In genomic region chr12:55461767-55462166, GRCm38 (mm10) we compare ENCODE assay signal across 15 mouse cellular contexts. TPM values are rescaled to one million over a fixed set of nuclear protein-coding genes. Genes with fewer than 3 reads are reported as not detected.
DNase-seq lines count a peak whose midpoint lies in the region; ATAC-seq and TF ChIP-seq lines count a peak whose summit lies in the region.
"Had no signal": no experiment of that assay in that cellular context is flagged by ENCODE, and none has a peak within 500 bp of the region (broad histone marks: within the 10 kb centered on the region; RNA-seq: fewer than 3 reads in every experiment).

No protein-coding gene starts in this region.

- no peak overlapping the region for H3K4me2 ChIP-seq in kidney, embryonic 16.5 days (replicated peaks; ENCODE audit: low read depth, low read length)
- no peak overlapping the region for H3K4me2 ChIP-seq in lung, postnatal 0 days (replicated peaks; ENCODE audit: low read depth, low read length)
- H3K4me2 ChIP-seq in midbrain, embryonic 16.5 days (ENCODE audit: low read length), result no peak overlapping the region
- H3K4me2 ChIP-seq: liver, embryonic 12.5 days had no signal

- no peak for TF ChIP-seq EP300 in lung, postnatal 0 days (IDR thresholded peaks at IDR 0.05)

- H3K9ac ChIP-seq in kidney, embryonic 16.5 days (replicated peaks; ENCODE audit: low read length), result no peak overlapping the region
- no peak overlapping the region for H3K9ac ChIP-seq in lung, postnatal 0 days (replicated peaks; ENCODE audit: low read depth)
- no peak overlapping the region for H3K9ac ChIP-seq in midbrain, embryonic 16.5 days (ENCODE audit: low read depth, low read length)
- H3K9ac ChIP-seq: liver, embryonic 12.5 days had no signal

- H3K36me3 ChIP-seq in kidney, embryonic 16.5 days (ENCODE audit: insufficient read depth, low read length), result no peaks in the 10 kb centered on the region
- H3K36me3 ChIP-seq in lung, postnatal 0 days (ENCODE audit: insufficient read depth, low read length), result no peaks in the 10 kb centered on the region
- H3K36me3 ChIP-seq in midbrain, embryonic 16.5 days (ENCODE audit: control insufficient read depth, insufficient read depth, low read length), result no peaks in the 10 kb centered on the region
- H3K36me3 ChIP-seq: liver, embryonic 12.5 days; midbrain, embryonic 10.5 days had no signal

- intact Hi-C loops in gastrocnemius, postnatal 14 days (cut with DNase I; ENCODE audit: low total_unique reads), result no loop called here

- H3K4me3 ChIP-seq in kidney, embryonic 16.5 days (ENCODE audit: low read length), result no peak overlapping the region
- H3K4me3 ChIP-seq in brown adipose tissue, adult 24 weeks (ENCODE audit: insufficient read depth, low read depth, low read length), result no peak overlapping the region
- H3K4me3 ChIP-seq in lung, postnatal 0 days (ENCODE audit: low read depth, low read length), result no peak overlapping the region
- H3K4me3 ChIP-seq in midbrain, embryonic 16.5 days (ENCODE audit: low read depth, low read length), result no peak overlapping the region
- H3K4me3 ChIP-seq: left cerebral cortex, adult 2 months; liver, embryonic 12.5 days; midbrain, embryonic 10.5 days had no signal

- TF ChIP-seq CTCF in lung, postnatal 0 days (IDR thresholded peaks at IDR 0.05), result no peak

- no peak for ATAC-seq in kidney, embryonic 16.5 days (ENCODE audit: low FRiP score, low TSS enrichment)
- peak; percentile 9; the same call in 1 of the 2 replicates for ATAC-seq in lung, postnatal 0 days
- ATAC-seq in midbrain, embryonic 16.5 days, result no peak
- no peak for ATAC-seq in megakaryocyte, adult 5-6 weeks (ENCODE audit: poor library complexity, severe bottlenecking)
- ATAC-seq: forebrain, embryonic 16.5 days; liver, embryonic 12.5 days had no signal

- 62% methylated on average over 6 of the region's 6 CpGs for WGBS in kidney, embryonic 16.5 days
- 38% methylated on average over 6 of the region's 6 CpGs for WGBS in lung, postnatal 0 days
- 83% methylated on average over 6 of the region's 6 CpGs for WGBS in midbrain, embryonic 16.5 days

- no peak for DNase-seq in kidney, adult 18-20 months
- DNase-seq in fibroblast of lung, adult 2 months (ENCODE audit: low read depth), result peak; percentile 84
- peak; percentile 83 for DNase-seq in lung, postnatal 0 days (ENCODE audit: low spot score)
- DNase-seq in gastrocnemius, postnatal 14 days, result no peak
- DNase-seq: cerebellum, adult 9-11 months; heart, postnatal 14 days; spleen, adult 18-20 months had no signal

- no peaks in the 10 kb centered on the region for H3K27me3 ChIP-seq in kidney, embryonic 16.5 days (ENCODE audit: insufficient read depth, low read length)
- no peaks in the 10 kb centered on the region for H3K27me3 ChIP-seq in lung, postnatal 0 days (replicated peaks; ENCODE audit: insufficient read depth, low read length)
- no peaks in the 10 kb centered on the region for H3K27me3 ChIP-seq in midbrain, embryonic 16.5 days (ENCODE audit: control insufficient read depth, insufficient read depth, low read depth, low read length)

- H3K9me3 ChIP-seq in kidney, embryonic 16.5 days (ENCODE audit: low read length), result no peaks in the 10 kb centered on the region
- no peaks in the 10 kb centered on the region for H3K9me3 ChIP-seq in lung, postnatal 0 days (ENCODE audit: low read length)
- H3K9me3 ChIP-seq in midbrain, embryonic 16.5 days (replicated peaks; ENCODE audit: control insufficient read depth, low read length, poor library complexity, severe bottlenecking), result no peaks in the 10 kb centered on the region
- H3K9me3 ChIP-seq: liver, embryonic 12.5 days; midbrain, embryonic 10.5 days had no signal

- H3K27ac ChIP-seq in kidney, embryonic 16.5 days (ENCODE audit: low read length), result peak overlapping the region; percentile 14; the same call in 1 of the 2 replicates
- 0 out of 2 replicates have a peak overlapping the region, but pooled peaks have one; percentile 4 for H3K27ac ChIP-seq in brown adipose tissue, adult 24 weeks (replicated peaks; ENCODE audit: low read depth, low read length)
- peak overlapping the region; percentile 73 for H3K27ac ChIP-seq in lung, postnatal 0 days (ENCODE audit: low read length)
- no peak overlapping the region for H3K27ac ChIP-seq in midbrain, embryonic 16.5 days (ENCODE audit: low read length)
- H3K27ac ChIP-seq: left cerebral cortex, adult 2 months; liver, embryonic 12.5 days; midbrain, embryonic 10.5 days had no signal

- H3K4me1 ChIP-seq in kidney, embryonic 16.5 days (ENCODE audit: insufficient read depth, low read length), result peaks cover 53% of the 10 kb centered on the region
- H3K4me1 ChIP-seq in brown adipose tissue, adult 24 weeks (ENCODE audit: control insufficient read depth, insufficient read depth, insufficient read length, low read length), result peaks cover 32% of the 10 kb centered on the region
- peaks cover 58% of the 10 kb centered on the region for H3K4me1 ChIP-seq in lung, postnatal 0 days (ENCODE audit: insufficient read depth, low read depth, low read length)
- H3K4me1 ChIP-seq in midbrain, embryonic 16.5 days (ENCODE audit: control insufficient read depth, insufficient read depth, low read length), result peaks cover 19% of the 10 kb centered on the region

RNA-seq across cellular contexts. Expression of gene Nfkbia, which starts 30.7 kb away (rescaled TPM):
- 84.8 and 94.7 TPM in 2 replicates for polyA plus RNA-seq in kidney, embryonic 16.5 days (2015; fragmentation: Nextera tagmentation; extraction: Ambion mirVana)
- 29.4 and 35.2 TPM in 2 replicates for polyA plus RNA-seq in brown adipose tissue, adult 24 weeks (2012; ENCODE audit: insufficient read depth, insufficient read length, missing spikeins)
- 184 and 297 TPM in 2 replicates for polyA plus RNA-seq in lung, postnatal 0 days (2015; fragmentation: Nextera tagmentation; extraction: Ambion mirVana)
- polyA plus RNA-seq in midbrain, embryonic 16.5 days (2015; fragmentation: Nextera tagmentation; extraction: Ambion mirVana), result 55.2 and 64.3 TPM in 2 replicates
- 55.5 and 84.6 TPM in 2 replicates for total RNA-seq in megakaryocyte, adult 5-6 weeks (2015)
- 52.5 and 65.3 TPM in 2 replicates for total RNA-seq in megakaryocyte, adult 5-6 weeks (2017)
- 10 to 100 TPM; 22.8 to 38.3 TPM for total RNA-seq in gastrocnemius, postnatal 14 days (2021)

Comparison
In these comparisons a context has a peak if more than half of its experiments do, and no peak if none do; other contexts are left out.
1. DNase-seq: peak in fibroblast of lung, adult 2 months (single experiment) and lung, postnatal 0 days (single experiment); none in kidney, adult 18-20 months (single experiment) and gastrocnemius, postnatal 14 days (single experiment).